Mouse (Mus musculus): ENCODE data around the gene Nme7. TPM values are rescaled to one million over a fixed set of nuclear protein-coding genes. Genes with fewer than 3 reads are reported as not detected.

Nme7 gene
- total RNA-seq (2023), result 9.3 TPM

DNA sequence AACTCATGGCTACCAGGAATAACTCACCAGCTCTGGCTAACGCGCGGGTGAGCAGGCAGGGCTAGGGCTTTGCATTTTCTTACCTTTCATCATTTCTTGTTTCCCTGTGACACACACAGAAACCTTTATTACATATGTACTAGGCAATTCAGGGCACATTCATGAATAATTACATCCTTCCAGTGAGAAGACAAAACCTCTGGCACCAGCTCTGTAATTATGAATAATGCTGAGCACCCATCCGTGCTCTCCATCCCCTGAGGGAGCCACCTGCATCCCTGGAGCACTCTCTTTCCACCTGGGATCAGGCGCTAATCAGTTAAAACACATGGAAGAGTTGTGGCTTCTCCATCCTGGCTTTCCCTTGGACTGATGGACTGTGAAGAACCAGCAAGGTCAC is at the start of gene Nme7:
Gene Nme7 (plus strand): TSS at position 301 of the 400 bp plus-strand sequence.

DNA sequence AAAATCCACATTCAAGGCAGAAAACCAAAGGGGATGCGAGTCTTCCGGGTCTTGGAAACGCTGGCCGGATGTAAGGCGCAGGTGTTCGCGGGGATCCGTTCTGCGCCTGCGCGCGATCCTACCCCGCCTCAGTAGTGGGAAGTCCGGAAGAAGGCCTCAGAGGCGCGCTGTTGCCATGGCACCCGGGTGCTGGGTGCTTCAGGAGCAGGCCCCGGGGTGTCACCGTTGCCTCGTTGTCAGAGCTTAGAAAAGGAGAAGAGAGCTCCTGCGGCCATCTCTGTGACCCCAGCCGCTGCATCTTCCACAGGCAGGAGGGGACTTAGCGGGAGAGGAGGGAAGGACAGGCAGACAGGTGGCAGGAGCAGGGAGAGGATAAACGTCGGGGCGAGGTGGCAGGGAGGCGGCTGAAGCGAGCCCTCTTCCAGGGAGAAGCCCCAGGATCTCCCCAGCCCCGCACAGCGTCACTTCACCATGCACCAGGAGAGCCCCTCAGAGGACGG is 28.4 kb upstream of the Nme7 start, which contains the start of gene Ccdc181:
Gene Ccdc181 (plus strand): TSS at position 131 of the 500 bp plus-strand sequence.

DNA sequence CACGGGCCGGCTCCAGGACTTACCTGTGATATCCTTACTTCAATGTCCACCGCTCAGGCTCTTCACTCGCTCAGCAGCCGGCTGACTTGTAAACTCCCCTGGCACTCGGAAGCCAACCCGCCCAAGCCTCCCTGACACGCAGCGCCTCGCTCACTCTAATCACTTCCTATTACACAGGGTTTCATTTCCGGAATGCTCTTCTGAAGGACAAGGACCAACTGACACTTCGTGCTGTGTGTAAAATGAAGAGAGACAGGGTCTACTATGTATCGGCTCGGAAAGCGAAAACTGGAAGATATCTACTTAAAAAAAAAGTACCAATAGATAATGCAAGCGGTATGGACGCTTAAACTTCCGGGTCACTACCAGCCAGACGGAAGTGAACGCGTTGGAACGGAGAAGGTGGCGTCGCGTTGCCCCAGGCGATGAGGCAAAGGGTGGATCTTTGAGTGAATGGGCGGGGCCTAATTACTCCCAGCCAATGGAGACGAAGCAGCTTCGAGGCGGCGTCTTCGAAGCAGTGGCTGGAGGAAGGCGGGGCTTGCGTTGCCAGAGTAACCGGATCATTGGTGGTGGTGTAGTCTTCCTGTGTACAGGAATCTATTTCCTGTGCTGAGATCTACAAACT is 3.3 kb downstream of the Nme7 start, which contains the start of gene Blzf1:
Gene Blzf1 (minus strand): TSS at position 366 of the 628 bp plus-strand sequence.

DNA sequence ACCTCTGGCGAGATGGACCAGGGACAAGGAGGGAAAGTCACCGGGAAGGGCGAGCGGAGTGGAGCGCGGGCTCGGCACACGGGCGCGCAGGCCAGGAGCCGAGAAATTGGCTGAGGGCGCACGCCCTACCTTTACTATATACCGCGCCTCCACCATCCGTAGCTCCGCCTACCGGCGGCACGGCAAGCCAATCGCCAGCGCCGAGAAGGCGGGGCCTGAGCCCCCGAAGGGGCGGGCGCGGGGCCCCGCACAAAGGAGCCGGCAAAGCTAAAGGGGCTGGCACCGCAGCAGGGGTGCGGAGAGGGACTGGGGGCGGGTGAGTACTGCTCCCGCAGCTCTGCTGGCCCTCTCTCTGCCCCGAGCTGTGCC is 154.3 kb downstream of the Nme7 start, which contains the start of gene Atp1b1:
Gene Atp1b1 (minus strand): TSS at position 111 of the 369 bp plus-strand sequence.

Other genes with a start within 250 kb of the Nme7 start
- gene Sell, start 242.1 kb upstream of the Nme7 start, total RNA-seq (2023), result 525 TPM
- 0.29 TPM for gene Selp, start 188.9 kb upstream of the Nme7 start, total RNA-seq (2023)
- gene F5, start 152.3 kb upstream of the Nme7 start, total RNA-seq (2023), result 0.91 TPM
- 9.0 TPM for gene Slc19a2, start 55.1 kb upstream of the Nme7 start, total RNA-seq (2023)
- 3.2 TPM for gene Ccdc181, start 28.5 kb upstream of the Nme7 start, total RNA-seq (2023)
- gene Blzf1, start 3.4 kb downstream of the Nme7 start, total RNA-seq (2023), result 13.6 TPM
- 105 TPM for gene Atp1b1, start 154.2 kb downstream of the Nme7 start, total RNA-seq (2023)